ENCODE assay signal across 17 mouse cellular contexts in the genomic region with DNA sequence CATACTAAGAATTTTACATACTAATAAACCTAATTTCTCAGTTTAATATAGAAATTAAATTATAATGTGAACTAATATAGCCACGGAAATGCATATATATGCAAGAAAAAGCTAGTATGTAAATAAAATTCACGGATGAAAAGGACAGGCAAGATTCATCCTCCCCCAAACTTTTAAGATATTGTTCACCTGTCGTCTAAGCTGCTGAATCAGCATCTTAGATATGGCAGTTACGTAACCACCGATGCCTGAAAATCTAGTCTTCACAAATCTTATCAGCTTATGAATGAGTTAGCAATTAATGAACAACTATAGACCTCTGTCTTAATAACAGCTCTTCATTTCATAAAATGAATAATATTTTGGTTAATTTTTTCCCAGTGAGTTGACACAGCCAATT.
"Had no signal": no experiment of that assay in that cellular context is flagged by ENCODE, and none has a peak within 500 bp of the region (broad histone marks: within the 10 kb centered on the region; RNA-seq: fewer than 3 reads in every experiment).

No protein-coding gene starts in this region.

- H3K4me2 ChIP-seq: neural tube, embryonic 12.5 days; neural tube, embryonic 13.5 days; neural tube, embryonic 15.5 days; stomach, embryonic 15.5 days had no signal

- H3K4me3 ChIP-seq: neural tube, embryonic 12.5 days; neural tube, embryonic 13.5 days; neural tube, embryonic 15.5 days; stomach, embryonic 15.5 days had no signal

- H3K9me3 ChIP-seq: neural tube, embryonic 12.5 days; neural tube, embryonic 13.5 days; neural tube, embryonic 15.5 days; stomach, embryonic 15.5 days had no signal

- H3K9ac ChIP-seq: neural tube, embryonic 12.5 days; neural tube, embryonic 13.5 days; neural tube, embryonic 15.5 days; stomach, embryonic 15.5 days had no signal

- H3K27me3 ChIP-seq: neural tube, embryonic 12.5 days; neural tube, embryonic 13.5 days; neural tube, embryonic 15.5 days; stomach, embryonic 15.5 days had no signal

- DNase-seq: retina, postnatal 1 day; right cerebral cortex, adult 18-20 months; right cerebral cortex, postnatal 14 days; right cerebral cortex, postnatal 25 days; right cerebral cortex, postnatal 4 days; spleen, adult 18-20 months; thymus, adult 18-20 months; thymus, adult 2 months; thymus, postnatal 14 days; thymus, postnatal 25 days; thymus, postnatal 36 days; thymus, postnatal 4 days had no signal

- H3K27ac ChIP-seq: neural tube, embryonic 12.5 days; neural tube, embryonic 13.5 days; neural tube, embryonic 15.5 days; stomach, embryonic 15.5 days; stomach, postnatal 0 days had no signal

- H3K4me1 ChIP-seq: neural tube, embryonic 12.5 days; neural tube, embryonic 13.5 days; neural tube, embryonic 15.5 days; stomach, embryonic 15.5 days had no signal
